Mouse (Mus musculus) bone marrow macrophage, adult 2 months (primary cell): ENCODE results near the gene Fahd1. TPM values are rescaled to one million over a fixed set of nuclear protein-coding genes. Genes with fewer than 3 reads are reported as not detected.

Experiments used
- H3K27ac ChIP-seq: 2 replicates; pipeline ENCODE4 v1.5.1; 2012; ENCODE audit warnings: low read depth, low read length; ENCODE audit not compliant: insufficient read depth
- H3K4me1 ChIP-seq: 2 replicates; pipeline ENCODE4 v1.6.1; 2012; ENCODE audit warnings: low read length; ENCODE audit not compliant: control insufficient read depth, insufficient read depth
- H3K4me3 ChIP-seq: 2 replicates; pipeline ENCODE4 v1.5.1; 2012; ENCODE audit warnings: mild to moderate bottlenecking, low read length, moderate library complexity; ENCODE audit not compliant: insufficient read depth
- CTCF ChIP-seq: IDR thresholded peaks from 2 replicates; pipeline ENCODE4 v1.5.1; 2012; ENCODE audit warnings: low read depth, mild to moderate bottlenecking, low read length, moderate library complexity
- POLR2A ChIP-seq: IDR thresholded peaks from 2 replicates; pipeline ENCODE4 v1.6.1; 2012; ENCODE audit warnings: mild to moderate bottlenecking, low read depth, low read length, borderline replicate concordance
- polyA plus RNA-seq: library from polyadenylated mRNA; stranded (reverse); fragments of >200 nt; gene quantifications from 2 replicates; pipeline ENCODE4 v1.2.4, GENCODE M21; 2012; ENCODE audit not compliant: missing spikeins, insufficient read depth, insufficient read length

Fahd1 gene
- polyA plus RNA-seq, 1 experiment: 9.0 TPM

DNA sequence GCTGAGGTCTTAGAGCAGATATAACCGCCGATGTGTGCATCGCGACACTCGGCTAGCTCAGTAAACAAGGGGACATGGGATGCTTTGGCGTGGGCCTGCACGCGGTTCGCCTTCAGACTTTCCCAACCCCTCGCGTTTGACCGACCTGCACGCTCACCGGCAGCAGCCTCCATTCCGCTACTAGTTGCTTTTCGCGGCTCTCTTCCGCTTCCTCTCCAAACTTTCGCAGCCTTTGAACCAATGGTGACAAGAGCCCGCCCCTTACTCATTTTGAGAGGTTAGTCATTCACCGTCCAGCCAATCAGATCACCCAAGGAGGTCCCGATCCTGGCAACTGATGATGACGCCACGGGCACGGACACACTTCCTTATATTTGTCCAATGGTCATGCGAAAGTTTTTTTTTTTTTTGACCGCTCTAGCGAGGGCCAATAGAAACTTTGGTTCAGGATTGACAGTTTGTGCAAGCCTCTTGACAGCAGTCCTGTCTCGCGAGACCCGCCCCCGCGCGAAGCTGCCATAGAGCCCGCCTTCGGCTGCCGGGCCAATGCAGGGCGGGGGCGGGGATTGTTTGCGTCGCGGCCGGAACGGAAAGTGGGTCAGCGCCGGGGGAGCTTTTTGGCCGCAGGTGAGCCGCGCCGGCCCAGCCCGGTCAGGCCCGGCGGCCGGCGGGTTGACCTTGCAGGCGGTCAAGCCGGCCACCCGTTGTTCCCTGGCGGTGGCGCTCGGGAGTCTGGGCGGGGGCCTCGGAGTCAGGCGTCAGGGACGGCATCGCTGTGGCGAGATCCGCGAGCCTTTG lies 36.2 kb upstream of the Fahd1 start, which contains the start of the genes Nubp2 and Spsb3:
Gene Nubp2 (minus strand): TSS at position 216 of the 798 bp plus-strand sequence.
Gene Spsb3 (plus strand): TSS at position 510 of the 798 bp plus-strand sequence.
- TF ChIP-seq POLR2A: no peak
- TF ChIP-seq CTCF: no peak
- H3K4me1 ChIP-seq: peaks cover 9% of the 10 kb centered on the region
- H3K27ac ChIP-seq: peak within 1 kb of the TSS; percentile 35
- H3K4me3 ChIP-seq: peak within 1 kb of the TSS; percentile 98

DNA sequence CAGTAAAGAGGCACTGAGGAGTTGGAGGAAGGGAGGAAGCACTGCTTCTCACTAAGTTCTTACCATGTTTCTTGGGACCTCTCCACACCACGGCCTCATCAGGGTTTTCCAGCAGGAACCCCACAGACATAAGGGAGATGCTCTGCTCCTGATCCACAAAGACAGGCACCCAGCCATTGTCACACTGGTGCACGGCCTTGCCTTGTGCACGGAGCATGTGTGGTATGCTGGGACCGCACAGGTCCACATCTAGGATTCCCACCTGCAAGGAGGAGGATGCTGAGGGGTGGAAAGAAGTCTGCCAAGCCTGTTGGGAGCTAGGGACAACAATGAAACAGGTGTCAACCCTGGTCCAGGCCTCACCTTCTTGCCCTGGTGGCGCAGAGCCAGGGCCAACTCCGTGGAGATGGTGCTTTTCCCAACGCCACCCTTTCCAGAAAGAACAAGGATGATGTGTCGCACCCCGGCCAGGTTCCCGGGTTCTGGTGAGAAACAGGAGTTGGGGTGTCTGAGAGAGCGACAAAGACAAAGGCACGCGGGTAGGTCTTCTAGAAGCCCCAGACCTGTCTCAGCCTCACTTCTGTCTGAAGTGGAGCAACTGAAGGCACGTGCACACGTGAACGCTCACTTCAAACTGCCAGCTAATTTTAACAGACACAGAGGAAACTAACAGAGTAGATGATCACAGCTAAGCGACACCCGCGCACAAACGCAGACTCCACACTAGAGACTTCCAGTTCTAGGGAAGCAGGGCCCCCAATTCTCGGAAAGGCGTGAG lies 35.4 kb upstream of the Fahd1 start:
- TF ChIP-seq CTCF (no peak), POLR2A (no peak)
- Histone ChIP-seq H3K4me1 (peaks cover 9% of the 10 kb centered on the region), H3K27ac (no peak overlapping the region), H3K4me3 (peak overlapping the region; percentile 98)

DNA sequence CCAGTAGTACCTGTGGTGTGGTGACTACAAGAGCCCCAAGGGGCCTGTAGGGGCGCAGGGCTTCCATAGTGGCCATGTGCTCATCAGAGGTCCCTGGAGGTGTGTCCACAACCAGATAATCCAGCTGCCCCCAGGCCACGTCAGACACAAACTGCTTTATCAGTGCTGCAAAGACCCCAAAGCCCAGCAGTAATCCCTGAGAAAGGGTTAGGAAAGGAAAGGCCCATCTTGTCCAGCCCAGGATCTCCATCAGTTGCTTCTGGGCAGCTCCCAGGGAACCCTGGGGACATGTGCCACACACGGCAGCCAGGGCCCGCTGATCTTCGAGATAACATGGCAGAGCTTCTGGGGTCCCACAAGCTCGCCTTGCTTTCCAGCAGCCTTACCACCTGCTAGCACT lies 34.2 kb upstream of the Fahd1 start:
- Histone ChIP-seq H3K4me3 (no peak overlapping the region), H3K27ac (no peak overlapping the region), H3K4me1 (peaks cover 9% of the 10 kb centered on the region)
- TF ChIP-seq POLR2A (no peak), CTCF (no peak)

DNA sequence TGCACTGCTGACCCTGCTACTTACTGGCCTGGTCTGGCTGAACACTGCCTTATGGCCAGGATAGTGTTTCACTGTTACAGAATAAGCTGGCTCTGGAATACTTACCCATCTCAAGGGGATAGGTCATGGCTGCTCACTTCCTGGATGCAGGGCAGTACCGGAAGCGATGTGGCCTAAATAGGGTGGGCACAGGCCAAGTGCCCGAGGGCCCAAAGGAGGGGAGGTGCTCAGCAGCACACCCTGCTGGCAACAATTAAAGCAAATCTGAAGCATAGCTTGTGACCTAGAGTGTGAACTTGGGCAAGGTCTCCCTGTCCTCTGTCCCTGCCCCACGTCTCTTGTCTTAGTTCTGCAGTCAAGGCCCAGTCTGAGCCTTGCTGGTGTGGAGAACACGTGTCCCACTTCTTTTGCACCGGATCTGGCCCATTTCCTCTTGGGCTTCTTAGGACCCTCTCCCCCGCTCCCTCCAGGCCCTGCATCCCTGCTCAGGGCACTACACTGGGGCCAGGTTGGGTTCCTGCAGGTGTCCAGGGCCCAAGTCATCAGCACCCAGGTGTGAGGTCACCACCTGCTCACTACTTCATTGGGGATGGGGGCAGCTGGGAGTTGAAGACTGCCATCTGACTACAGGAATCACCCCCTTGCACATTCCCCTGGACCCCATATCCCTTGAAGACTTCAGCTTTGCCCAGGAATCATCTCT lies 31.7 kb upstream of the Fahd1 start:
- H3K4me3 ChIP-seq: no peak overlapping the region
- H3K4me1 ChIP-seq: peaks cover 3% of the 10 kb centered on the region; the same call in 1 of the 2 replicates
- TF ChIP-seq CTCF (peak; percentile 45), POLR2A (no peak)
- no peak overlapping the region for H3K27ac ChIP-seq

DNA sequence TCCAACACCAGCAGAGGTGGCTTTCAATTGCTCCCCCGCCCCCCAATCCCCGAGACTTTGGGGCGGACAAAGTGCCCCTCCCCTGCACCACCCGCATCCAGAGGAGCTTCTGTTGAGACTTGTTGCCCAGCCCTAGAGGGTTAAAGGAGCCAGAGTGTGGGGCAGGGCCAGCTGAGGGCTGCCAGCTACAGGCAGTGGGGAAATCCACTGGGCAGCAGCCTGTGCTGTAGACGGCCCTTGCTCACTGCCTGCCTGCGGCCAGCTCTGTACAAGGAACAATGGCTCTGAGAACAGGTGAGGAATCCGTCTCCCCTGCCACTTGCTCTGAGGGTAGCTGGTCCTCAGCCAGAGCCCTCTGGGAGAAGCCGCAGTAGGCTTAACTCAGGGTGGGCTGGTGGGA lies 28.4 kb upstream of the Fahd1 start:
- Histone ChIP-seq H3K4me1 (0 out of 2 replicates have a peak, but pooled peaks cover 4% of the 10 kb centered on the region), H3K4me3 (no peak overlapping the region), H3K27ac (no peak overlapping the region)
- TF ChIP-seq CTCF: no peak
- no peak for TF ChIP-seq POLR2A

DNA sequence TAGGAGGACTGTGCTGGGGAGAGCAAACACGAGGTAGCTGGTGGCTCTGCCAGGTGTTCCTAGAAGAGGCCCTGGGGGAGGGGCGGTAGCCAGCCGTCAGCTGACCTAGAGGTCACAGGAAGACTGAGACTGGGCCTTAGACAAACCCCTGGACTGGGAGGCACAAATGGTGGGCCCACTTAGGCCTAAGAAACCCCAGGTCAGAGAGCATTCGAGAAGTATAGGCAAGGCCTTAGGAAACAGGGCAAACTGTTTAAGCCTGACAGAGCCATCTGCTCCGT lies 27.9 kb upstream of the Fahd1 start:
- 0 out of 2 replicates have a peak, but pooled peaks cover 4% of the 10 kb centered on the region for H3K4me1 ChIP-seq
- no peak overlapping the region for H3K4me3 ChIP-seq
- H3K27ac ChIP-seq: no peak overlapping the region
- TF ChIP-seq POLR2A: no peak
- no peak for TF ChIP-seq CTCF

DNA sequence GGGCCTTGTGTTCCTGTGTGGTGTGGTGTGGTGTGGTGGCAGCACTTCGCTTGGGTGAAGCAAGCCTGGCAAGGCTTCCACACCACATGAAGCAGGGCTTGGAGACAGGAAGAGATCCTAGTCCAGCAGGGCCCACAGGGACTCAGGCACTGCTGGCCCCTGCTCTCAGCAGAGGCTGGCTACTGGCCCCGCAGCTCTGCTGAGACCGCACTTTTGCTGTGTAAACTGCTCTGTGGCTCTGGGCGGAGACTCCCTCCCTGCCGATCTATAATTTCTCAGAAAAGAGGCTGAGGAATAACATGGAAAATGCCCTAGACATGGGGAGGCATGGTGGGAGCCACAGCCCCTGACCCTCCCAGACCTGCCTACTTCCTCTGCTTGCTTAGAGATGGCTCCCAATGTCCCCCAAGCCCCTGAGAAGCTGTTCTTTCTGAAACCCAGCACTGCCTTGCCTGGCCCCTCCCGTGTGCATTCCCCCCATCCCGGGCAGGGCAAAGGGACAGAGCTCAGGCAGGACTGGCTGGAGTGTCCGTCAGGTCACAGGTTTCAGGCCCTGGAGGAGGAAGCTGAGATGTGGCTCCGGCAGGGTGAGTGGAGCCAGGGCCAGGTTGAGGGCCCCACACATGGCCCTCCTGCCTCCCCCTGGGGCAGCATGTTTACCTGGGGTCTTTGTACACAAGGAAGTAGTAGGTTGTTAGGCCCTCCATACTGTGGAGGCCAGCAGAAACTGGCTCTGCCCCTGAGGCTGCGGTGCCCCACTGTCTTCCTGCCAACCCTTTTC lies 27.4 kb upstream of the Fahd1 start:
- no peak for TF ChIP-seq CTCF
- no peak for TF ChIP-seq POLR2A
- no peak overlapping the region for H3K27ac ChIP-seq
- H3K4me3 ChIP-seq: no peak overlapping the region
- H3K4me1 ChIP-seq: 0 out of 2 replicates have a peak, but pooled peaks cover 4% of the 10 kb centered on the region

DNA sequence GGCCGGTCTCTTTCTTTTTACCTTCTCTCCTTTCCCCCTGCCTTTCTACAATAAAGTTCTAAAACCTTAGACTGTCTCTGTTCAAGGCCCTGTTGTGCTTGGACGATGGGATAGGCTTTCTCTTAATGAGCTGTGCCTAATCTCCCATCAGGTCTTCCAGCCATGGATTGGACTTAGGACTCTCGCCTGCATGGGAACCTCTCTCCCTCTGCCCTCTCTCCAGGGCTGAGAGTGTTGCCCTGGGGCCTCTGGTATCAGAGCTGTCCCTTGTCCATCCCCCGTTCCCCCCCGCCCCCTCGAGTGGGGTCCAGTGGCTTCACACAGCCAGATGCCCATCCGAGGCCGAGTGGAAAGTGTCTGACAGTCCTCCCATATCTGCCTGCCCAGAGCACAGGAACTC lies 24.8 kb upstream of the Fahd1 start:
- Histone ChIP-seq H3K4me1 (0 out of 2 replicates have a peak, but pooled peaks cover 4% of the 10 kb centered on the region), H3K27ac (no peak overlapping the region), H3K4me3 (no peak overlapping the region)
- TF ChIP-seq CTCF: no peak
- no peak for TF ChIP-seq POLR2A

DNA sequence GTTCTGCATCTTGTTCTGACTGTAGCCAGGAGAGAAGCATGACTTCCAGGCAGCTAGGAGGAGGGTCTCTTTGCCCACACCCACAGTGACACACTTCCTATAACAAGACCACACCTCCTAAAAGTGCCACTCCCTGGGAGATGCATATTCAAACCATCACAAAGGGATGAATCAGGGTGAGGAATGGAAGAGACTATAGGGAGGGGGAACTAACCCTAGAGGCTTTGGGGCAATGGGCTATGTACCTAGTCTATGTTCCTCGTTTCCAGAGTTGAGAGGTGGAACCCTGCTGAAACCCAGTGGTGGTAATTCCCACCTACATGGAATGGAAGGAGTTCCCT lies 24.2 kb upstream of the Fahd1 start:
- no peak for TF ChIP-seq CTCF
- no peak for TF ChIP-seq POLR2A
- Histone ChIP-seq H3K4me3 (no peak overlapping the region), H3K4me1 (0 out of 2 replicates have a peak, but pooled peaks cover 4% of the 10 kb centered on the region), H3K27ac (no peak overlapping the region)
